Mouse (Mus musculus) macrophage (primary cell): ENCODE data around the gene Vmn1r8. TPM values are rescaled to one million over a fixed set of nuclear protein-coding genes. Genes with fewer than 3 reads are reported as not detected.
"Not testable (repeated sequence)": the region's sequence is repeated elsewhere in the genome, so short reads cannot be mapped to it uniquely, and the experiment has no call there.

Source experiments
- H3K27ac ChIP-seq: fragments of 350-480 bp; formaldehyde crosslinking; 2 replicates; pipeline ENCODE4 v1.9.0; 2021
- H3K36me3 ChIP-seq: fragments of 350-480 bp; formaldehyde crosslinking; 2 replicates; pipeline ENCODE4 v1.9.0; 2021; ENCODE audit errors: inconsistent target
- H3K4me3 ChIP-seq: fragments of 350-480 bp; formaldehyde crosslinking; 2 replicates; pipeline ENCODE4 v1.9.0; 2021; ENCODE audit errors: inconsistent target
- H3K79me2 ChIP-seq: fragments of 350-480 bp; formaldehyde crosslinking; 2 replicates; pipeline ENCODE4 v1.9.0; 2021; ENCODE audit errors: inconsistent target
- WGBS: methylation state at CpG from one replicate; pipeline ENCODE4 v1.1.7; 2026; ENCODE audit warnings: inconsistent platforms; ENCODE audit not compliant: missing documents; 5-methylcytosine and 5-hydroxymethylcytosine counted together
- polyA plus RNA-seq: library from polyadenylated mRNA; stranded (reverse); fragments of 250-400 nt; gene quantifications from 3 replicates; pipeline ENCODE4 v1.2.4, GENCODE M21; 2018; ENCODE audit warnings: inconsistent platforms
- total RNA-seq, 78 experiments: library from RNA; depleted of rRNA; stranded (reverse); fragments of 250-400 nt; gene quantifications; 1 replicate in 9 of 78; 2 replicates in 24 of 78; 3 replicates in 43 of 78; 4 replicates in 2 of 78; pipeline ENCODE4 v1.2.4; 2018; ENCODE audit warnings: inconsistent platforms in 56 of 78

Gene Vmn1r8
- not detected for total RNA-seq (2018; cell fraction: chromatin; rRNA removed)
- not detected for total RNA-seq (2018; cell fraction: cytosol; rRNA removed)
- not detected for total RNA-seq (2018; cell fraction: nucleus; rRNA removed)
- polyA plus RNA-seq, result not detected in 3 replicates

DNA sequence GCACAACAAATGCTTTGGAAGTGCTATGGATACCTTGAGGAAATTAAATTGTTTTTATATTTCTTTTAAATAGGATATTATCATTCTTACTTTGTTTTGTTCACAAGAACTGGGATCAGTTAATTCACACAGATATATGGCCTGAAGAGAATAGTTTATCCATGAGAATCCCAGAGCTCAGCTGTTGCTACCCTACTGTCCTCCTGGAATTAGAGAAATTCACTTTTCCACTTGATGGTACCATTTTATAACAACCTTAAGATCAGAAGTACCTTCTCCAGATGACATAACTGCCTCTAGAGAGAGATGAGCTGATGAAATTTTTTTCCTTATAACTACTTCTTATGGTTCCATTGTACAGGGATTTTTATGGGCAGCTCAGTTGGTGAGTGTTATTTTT, at the start of gene Vmn1r8:
Gene Vmn1r8 (plus strand): TSS at position 301 of the 400 bp plus-strand sequence.
- H3K36me3 ChIP-seq, result no peaks in the 10 kb centered on the region
- H3K27ac ChIP-seq, result no peak within 1 kb of the TSS
- H3K4me3 ChIP-seq, result no peak within 1 kb of the TSS
- H3K79me2 ChIP-seq, result no peaks in the 10 kb centered on the region

GRCm38 (mm10) chr6:56996943-56997342, 35.1 kb upstream of the Vmn1r8 start, which contains the start of gene Vmn1r6:
Vmn1r6 (plus strand) TSS chr6:56997243.
- H3K36me3 ChIP-seq, result no peaks in the 10 kb centered on the region
- H3K27ac ChIP-seq, result no peak within 1 kb of the TSS
- H3K79me2 ChIP-seq, result no peaks in the 10 kb centered on the region
- 88% methylated on average over 2 of the region's 2 CpGs for WGBS
- no peak within 1 kb of the TSS for H3K4me3 ChIP-seq

GRCm38 (mm10) chr6:57025224-57025623, 6.9 kb upstream of the Vmn1r8 start, which contains the start of gene Vmn1r7:
Vmn1r7 (minus strand) TSS chr6:57025324.
- H3K36me3 ChIP-seq, H3K27ac ChIP-seq, H3K79me2 ChIP-seq, H3K4me3 ChIP-seq: not testable (repeated sequence)
- WGBS, result 88% methylated on average over 1 of the region's 2 CpGs

DNA sequence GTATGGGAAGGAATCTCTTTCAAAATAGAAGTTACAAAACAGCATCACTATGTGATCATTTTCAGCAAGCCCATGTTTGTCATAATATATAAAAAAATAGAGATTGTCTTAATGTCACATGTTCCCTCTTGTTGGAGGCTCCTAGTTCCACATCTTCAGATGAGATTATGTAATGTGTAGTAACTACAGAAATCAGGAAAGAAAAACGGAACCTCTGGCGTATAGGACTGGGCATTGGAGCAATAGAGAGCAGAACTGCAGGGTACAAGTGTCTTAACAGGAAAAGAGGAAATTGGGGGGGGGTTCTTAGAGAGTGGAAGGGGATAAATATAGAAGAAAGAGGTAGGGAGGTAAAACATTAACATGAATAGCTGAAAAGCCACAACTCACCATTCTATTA, 2.6 kb downstream of the Vmn1r8 start:
- H3K36me3 ChIP-seq, result no peaks in the 10 kb centered on the region
- 33% methylated on average over 2 of the region's 2 CpGs for WGBS
- no peaks in the 10 kb centered on the region for H3K79me2 ChIP-seq
- no peak overlapping the region for H3K27ac ChIP-seq
- no peak overlapping the region for H3K4me3 ChIP-seq

- Histone ChIP-seq H3K36me3 (no peaks in the 10 kb centered on the region), H3K79me2 (no peaks in the 10 kb centered on the region), H3K27ac (no peak overlapping the region), H3K4me3 (no peak overlapping the region)
Observed at GRCm38 (mm10) chr6:57063730-57064129, 31.6 kb downstream of the Vmn1r8 start.

DNA sequence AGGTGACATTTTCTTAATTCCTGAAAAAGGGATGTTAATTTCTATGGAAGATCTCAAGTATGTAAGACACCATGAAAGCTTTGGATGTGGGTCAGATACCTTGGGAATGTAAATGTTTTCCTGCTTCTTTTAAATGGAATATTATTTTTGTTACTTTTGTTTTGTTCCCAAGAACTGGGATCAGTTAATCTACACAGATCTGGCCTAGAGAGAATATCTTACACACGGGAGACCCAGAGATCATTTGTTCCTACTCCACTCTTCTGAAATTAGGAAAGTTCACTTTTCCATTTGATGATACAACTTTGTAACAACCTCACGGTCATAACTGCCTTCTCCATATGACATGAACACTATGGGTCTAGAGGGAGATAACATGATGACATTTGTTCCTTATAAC, 34.4 kb downstream of the Vmn1r8 start, which contains the start of gene Vmn1r9:
Gene Vmn1r9 (plus strand): TSS at position 301 of the 400 bp plus-strand sequence.
- H3K4me3 ChIP-seq, result no peak within 1 kb of the TSS
- WGBS, result 89% methylated on average over 2 of the region's 2 CpGs
- H3K79me2 ChIP-seq, result no peaks in the 10 kb centered on the region
- no peak within 1 kb of the TSS for H3K27ac ChIP-seq
- no peaks in the 10 kb centered on the region for H3K36me3 ChIP-seq

Other genes with a start within 250 kb of the Vmn1r8 start
- gene Kbtbd2, start 234.5 kb upstream of the Vmn1r8 start, polyA plus RNA-seq, result 21.0 to 33.2 TPM (median 27.7 TPM) in 3 replicates
- 8.7 to 10.5 TPM (median 9.6 TPM) in 3 replicates for gene Fkbp9, start 200.2 kb upstream of the Vmn1r8 start, polyA plus RNA-seq
- gene Nt5c3, start 108.4 kb upstream of the Vmn1r8 start, polyA plus RNA-seq, result 31.1 to 84.1 TPM (median 31.6 TPM) in 3 replicates
- gene Vmn1r4, start 108.3 kb upstream of the Vmn1r8 start, polyA plus RNA-seq, result 0.09 to 0.11 TPM in 2 of 3 replicates, not detected in the other
- not detected in 3 replicates for gene Vmn1r5, start 62.0 kb upstream of the Vmn1r8 start, polyA plus RNA-seq
- not detected in 3 replicates for gene Vmn1r6, start 35.0 kb upstream of the Vmn1r8 start, polyA plus RNA-seq
- not detected in 3 replicates for gene Vmn1r7, start 7.0 kb upstream of the Vmn1r8 start, polyA plus RNA-seq
- gene Vmn1r9, start 34.5 kb downstream of the Vmn1r8 start, polyA plus RNA-seq, result not detected in 3 replicates
- gene Vmn1r10, start 77.2 kb downstream of the Vmn1r8 start, polyA plus RNA-seq, result not detected in 3 replicates
- not detected in 3 replicates for gene Vmn1r11, start 101.2 kb downstream of the Vmn1r8 start, polyA plus RNA-seq
- not detected in 3 replicates for gene Vmn1r12, start 124.6 kb downstream of the Vmn1r8 start, polyA plus RNA-seq
- not detected in 3 replicates for gene Vmn1r13, start 171.0 kb downstream of the Vmn1r8 start, polyA plus RNA-seq
- gene Vmn1r14, start 199.4 kb downstream of the Vmn1r8 start, polyA plus RNA-seq, result not detected in 3 replicates
- gene Vmn1r15, start 225.7 kb downstream of the Vmn1r8 start, polyA plus RNA-seq, result not detected in 3 replicates